Mouse (Mus musculus): ENCODE measurements around the gene Gbp9.
"Not testable (repeated sequence)": the region's sequence is repeated elsewhere in the genome, so short reads cannot be mapped to it uniquely, and the experiment has no call there.

Gene Gbp9

DNA sequence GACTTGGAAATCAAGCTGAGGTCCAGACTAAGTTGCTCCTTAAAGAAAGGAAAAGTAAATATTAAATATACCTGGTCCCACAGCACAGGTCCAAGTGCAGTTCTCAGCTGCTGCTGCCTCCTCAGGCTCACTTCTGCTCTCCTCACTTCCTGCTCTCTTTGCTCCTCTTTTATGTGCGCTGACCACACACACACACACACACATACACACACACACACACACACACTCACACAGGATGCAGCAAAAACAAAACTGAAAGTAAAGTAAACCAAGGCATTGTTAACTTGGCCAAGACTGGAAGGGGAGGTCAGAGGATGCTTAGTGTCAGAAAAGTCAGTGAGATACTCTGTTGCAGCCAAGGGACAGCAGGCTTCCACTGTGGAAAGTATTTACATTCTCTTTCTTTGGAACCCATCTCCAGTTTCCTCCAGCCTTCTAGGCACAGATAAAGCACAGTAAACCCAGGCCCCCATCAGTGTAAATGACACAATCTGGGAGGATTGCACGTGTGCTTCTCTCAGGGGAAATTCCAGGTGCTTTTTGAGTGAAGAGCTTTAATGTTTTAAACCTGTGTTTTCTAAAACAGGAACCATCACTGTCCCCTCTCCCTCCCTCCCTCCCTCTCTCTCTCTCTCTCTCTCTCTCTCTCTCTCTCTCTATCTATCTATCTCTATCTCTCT lies at the start of gene Gbp9, which contains the start of the genes Gbp8 and Gbp4:
Gbp9 (minus strand) TSS at position 131 of the 680 bp plus-strand sequence.
Gbp8 (minus strand) TSS at position 132 of the 680 bp plus-strand sequence.
Gbp4 (minus strand) TSS at position 178 of the 680 bp plus-strand sequence.
- DNase-seq (ENCODE audit: low spot score) = not testable (repeated sequence)

- DNase-seq (ENCODE audit: low spot score) = no peak
Measured at GRCm38 (mm10) chr5:105181446-105181845, 42.1 kb upstream of the Gbp9 start.

DNA sequence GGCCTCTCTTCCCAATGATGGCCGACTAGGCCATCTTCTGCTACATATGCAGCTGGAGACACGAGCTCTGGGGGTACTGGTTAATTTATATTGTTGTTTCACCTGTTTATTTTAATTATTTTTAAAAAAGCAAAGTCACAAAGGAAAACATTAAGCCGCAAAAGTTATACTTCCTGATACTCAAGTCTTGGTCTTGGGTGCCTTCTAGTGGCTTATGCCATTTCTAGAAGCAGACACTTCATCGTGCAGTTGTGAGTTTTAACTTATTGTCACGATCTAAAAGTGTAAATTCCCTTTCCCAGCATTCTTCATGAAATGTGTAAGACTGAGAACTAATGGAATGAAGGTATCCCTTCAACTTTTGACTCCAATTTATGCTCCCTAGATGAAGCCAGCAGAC lies 17.2 kb upstream of the Gbp9 start:
- DNase-seq (ENCODE audit: low spot score) = no peak

GRCm38 (mm10) chr5:105154049-105154448 lies 14.7 kb upstream of the Gbp9 start:
- DNase-seq (ENCODE audit: low spot score) = no peak

DNA sequence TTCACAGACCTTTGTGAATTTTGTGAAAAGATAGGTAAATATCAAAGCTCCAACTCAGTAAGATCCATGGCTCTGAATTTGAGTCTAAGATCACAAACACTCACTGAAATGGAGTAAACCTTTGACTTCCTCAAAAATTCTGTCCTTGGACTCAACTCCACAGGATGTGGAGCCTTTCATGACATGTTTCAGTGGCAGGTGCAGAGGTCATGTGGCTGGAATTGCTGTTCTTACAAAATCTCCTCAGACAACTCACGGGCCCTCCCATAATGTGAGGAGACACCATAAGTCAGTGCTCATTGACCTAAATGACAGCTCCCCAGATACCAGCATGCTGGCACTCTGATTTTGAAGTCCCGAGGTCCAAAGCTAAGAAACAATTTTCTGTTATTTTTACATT lies 8.7 kb upstream of the Gbp9 start:
- not testable (repeated sequence) for DNase-seq (ENCODE audit: low spot score)

- no peak for DNase-seq (ENCODE audit: low spot score)
Measured at GRCm38 (mm10) chr5:105146447-105146846, 7.1 kb upstream of the Gbp9 start.

DNA sequence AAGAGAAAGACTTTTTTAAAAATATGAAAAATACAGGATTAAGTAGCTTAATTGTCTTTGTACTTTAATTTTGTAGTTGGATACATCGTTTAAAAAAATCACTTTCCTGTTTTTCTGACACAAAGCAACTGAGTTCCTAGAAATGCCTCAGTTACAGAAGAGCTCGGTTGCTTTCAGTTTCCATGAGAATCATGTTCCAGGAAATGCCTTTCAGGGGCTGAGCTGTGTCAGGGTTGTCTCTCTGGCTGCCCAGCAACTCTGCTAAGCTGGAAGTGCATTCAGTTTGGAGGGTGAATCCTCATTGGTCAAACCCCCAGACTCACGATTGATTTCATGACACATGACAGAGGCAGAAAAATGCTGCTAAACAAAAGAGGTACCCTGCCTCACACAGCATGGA lies 6.4 kb upstream of the Gbp9 start:
- not testable (repeated sequence) for DNase-seq (ENCODE audit: low spot score)

DNA sequence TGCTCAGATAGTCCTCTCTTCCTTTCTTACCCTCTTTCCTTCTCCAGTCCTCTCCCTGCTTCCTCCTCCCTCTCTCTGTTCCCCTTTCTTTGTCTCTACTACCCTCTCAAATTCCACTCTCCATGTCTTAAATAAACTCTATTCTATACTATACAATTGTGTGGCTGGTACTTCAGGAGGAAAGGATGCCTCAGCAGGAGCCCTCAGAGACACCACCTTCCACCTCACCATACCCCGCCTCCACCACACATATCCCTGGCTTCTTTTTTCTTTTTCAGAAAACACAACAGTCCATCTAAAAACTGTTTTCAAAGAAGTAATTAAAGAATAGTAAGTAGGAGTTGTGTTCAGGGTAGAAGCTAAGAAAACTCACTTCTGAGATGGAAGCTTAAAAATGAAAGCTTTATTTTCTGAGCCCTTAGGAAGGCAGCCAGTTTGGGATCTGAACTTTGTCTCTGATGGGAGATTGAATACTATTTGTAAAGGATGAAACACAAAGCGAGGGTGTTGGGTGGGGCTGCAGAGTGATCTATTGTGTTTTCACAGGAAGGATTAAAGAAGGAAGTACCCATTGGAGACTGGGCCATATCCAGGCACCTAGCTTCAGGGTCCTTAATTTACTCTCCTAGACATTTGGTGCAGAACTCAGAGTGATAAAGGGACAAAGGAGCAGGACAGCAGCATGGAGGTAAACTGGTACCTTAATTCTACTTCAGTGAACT lies 911 bp upstream of the Gbp9 start:
- DNase-seq (ENCODE audit: low spot score) = not testable (repeated sequence)

DNA sequence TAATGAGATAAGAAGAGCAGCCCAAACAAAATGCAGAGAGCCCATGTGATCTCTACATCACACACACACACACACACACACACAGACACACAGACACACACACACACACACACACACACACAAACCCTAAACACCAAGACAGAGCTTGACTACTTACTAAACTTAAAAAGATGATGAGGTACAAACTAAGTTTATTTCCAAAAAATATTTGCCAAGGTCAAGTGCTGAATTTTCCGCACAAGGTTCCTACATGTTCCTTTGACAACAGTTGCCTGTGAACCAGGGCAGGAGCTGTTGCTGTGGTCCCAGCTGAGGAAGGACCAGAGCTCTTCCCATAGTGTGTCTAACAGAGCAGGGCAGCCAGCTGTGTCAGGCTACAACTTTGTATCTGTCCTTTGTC lies 433 bp downstream of the Gbp9 start:
- DNase-seq (ENCODE audit: low spot score) = no peak

GRCm38 (mm10) chr5:105136706-105137304 lies 2.5 kb downstream of the Gbp9 start:
- not testable (repeated sequence) for DNase-seq (ENCODE audit: low spot score)

- DNase-seq (ENCODE audit: low spot score) = not testable (repeated sequence)
Measured at GRCm38 (mm10) chr5:105121731-105122130, 17.6 kb downstream of the Gbp9 start.

- no peak for DNase-seq (ENCODE audit: low spot score)
Measured at GRCm38 (mm10) chr5:105115740-105116139, 23.6 kb downstream of the Gbp9 start.

DNA sequence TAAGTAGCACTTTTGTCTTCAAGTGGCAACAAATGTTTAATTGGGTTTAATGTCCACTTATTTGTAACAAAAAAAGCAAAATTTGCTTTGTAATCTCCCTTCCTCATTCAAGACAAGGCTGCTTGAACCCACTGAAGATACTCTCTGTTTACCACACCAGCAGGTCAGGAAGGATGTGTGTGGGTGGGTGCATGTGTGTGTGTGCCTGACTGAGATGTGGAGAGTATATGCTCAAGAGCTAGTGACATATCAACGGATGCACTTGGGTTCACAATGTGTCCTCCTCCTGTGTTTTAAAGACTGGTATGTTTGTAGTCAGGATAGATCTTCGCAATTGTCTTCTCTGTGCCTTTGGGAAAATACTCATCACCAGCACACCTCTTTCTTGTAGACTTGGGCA lies 24.6 kb downstream of the Gbp9 start:
- DNase-seq (ENCODE audit: low spot score) = no peak

DNA sequence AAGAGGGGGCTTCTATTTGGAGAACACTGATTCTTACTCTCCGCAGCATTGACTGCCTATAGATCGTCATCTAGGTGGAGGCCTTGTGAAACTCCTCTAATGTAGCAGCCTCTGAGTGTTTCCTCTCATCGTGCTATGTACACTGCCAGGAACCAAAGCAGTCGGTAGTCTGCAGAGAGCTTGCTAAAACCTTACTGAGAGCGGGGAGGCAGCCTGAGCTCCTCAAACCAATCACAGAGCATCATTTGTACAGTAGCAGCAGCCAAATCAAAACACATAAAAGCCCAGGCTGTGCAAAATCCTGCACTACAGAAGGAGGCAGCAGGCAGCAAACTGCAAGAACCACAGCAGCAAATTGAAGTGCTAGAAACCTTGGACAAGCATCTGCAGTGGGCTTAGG lies 25.7 kb downstream of the Gbp9 start:
- DNase-seq (ENCODE audit: low spot score) = no peak

- peak; percentile 16 for DNase-seq (ENCODE audit: low spot score)
Measured at GRCm38 (mm10) chr5:105110271-105110852, 29.0 kb downstream of the Gbp9 start.

GRCm38 (mm10) chr5:105109775-105110174 lies 29.6 kb downstream of the Gbp9 start:
- peak; percentile 7 for DNase-seq (ENCODE audit: low spot score)

DNA sequence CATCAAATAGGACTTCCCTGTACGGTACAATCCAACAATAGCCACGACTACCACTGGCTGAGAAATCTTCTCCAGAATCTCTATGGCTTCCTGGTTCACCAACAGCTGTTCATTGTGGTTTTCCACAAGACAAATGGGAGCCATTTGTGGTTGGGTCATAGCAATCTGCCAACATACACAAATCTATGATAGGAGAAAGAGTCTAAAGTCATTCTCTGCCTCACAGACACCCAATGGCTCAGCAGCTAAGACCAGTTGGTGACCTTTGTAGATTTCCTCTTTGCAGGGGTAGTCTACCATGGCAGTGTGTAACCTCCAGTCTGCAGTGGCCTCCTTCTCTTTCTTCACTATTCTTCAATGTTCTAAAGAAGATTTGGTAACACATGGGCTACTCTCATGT lies 33.6 kb downstream of the Gbp9 start:
- DNase-seq (ENCODE audit: low spot score) = not testable (repeated sequence)

GRCm38 (mm10) chr5:105081900-105082299 lies 57.4 kb downstream of the Gbp9 start:
- no peak for DNase-seq (ENCODE audit: low spot score)

DNA sequence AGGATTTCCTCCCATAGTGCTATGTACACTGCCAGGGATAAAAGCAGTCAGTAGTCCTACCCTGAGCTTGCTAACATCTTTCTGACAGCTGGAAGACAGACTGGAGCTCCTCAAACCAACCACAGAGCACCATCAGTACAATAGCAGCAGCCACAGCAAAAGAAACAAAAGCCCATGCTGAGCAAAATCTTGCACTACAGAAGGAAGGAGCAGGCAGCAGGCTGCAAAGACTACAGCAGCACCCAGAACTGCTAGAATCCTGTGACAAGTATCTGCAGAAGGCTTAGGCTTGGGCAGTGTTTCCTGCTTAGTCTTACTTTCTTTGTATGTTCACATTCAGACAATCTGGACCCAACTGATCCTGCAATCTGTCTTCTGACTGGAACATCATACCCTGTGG lies 71.0 kb downstream of the Gbp9 start:
- not testable (repeated sequence) for DNase-seq (ENCODE audit: low spot score)

DNA sequence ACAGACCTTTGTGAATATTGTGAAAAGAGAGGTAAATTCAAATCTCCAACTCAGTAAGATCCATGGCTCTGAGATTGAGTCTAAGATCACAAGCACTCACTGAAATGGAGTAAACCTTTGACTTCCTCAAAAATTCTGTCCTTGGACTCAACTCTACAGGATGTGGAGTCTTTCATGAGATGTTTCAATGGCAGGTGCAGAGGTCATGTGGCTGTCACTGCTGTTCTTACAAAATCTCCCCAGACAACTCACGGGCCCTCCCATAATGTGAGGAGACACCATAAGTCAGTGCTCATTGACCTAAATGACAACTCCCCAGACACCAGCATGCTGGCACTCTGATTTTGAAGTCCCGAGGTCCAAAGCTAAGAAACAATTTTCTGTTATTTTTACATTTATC lies 74.9 kb downstream of the Gbp9 start:
- DNase-seq (ENCODE audit: low spot score) = not testable (repeated sequence)

DNA sequence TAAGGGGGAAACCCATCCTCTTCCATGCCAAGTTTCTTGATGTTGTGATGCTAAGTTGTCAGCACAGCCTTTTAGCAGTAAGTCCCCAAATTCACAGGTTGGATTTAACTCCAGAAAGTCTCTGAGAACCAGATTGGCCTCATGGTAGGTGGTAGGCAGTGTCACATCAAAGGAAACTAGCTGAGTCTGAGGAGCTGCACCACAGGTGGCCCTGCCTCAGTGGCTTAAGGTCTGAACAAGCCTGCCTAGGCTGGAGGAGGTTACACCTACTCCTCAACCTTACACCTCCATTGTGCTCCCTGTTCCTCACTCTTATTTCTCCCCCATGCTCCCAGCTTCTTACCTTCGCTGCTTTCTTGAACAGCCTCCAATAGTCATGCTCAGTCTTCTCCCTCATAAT lies 76.0 kb downstream of the Gbp9 start:
- DNase-seq (ENCODE audit: low spot score) = no peak

DNA sequence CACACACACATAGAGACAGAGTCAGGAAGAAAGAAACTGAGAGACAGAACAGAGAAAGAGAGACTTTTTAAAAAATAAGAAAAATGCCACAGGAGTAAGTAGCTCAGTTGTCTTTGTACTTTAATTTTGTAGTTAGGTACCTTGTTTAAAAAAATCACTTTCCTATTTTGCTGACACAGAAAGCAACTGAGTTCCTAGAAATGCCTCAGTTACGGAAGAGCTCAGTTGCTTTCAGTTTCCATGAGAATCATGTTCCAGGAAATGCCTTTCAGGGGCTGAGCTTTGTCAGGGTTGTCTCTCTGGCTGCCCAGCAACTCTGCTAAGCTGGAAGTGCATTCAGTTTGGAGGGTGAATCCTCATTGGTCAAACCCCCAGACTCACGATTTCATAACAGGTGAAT lies 76.9 kb downstream of the Gbp9 start:
- not testable (repeated sequence) for DNase-seq (ENCODE audit: low spot score)

GRCm38 (mm10) chr5:105060224-105060623 lies 79.1 kb downstream of the Gbp9 start:
- no peak for DNase-seq (ENCODE audit: low spot score)

Data from ovary, postnatal 36 days (tissue).